Comparison of ENCODE assay signal across 12 mouse cellular contexts in genomic region chr6:142858937-142859336, GRCm38 (mm10). TPM values are rescaled to one million over a fixed set of nuclear protein-coding genes. Genes with fewer than 3 reads are reported as not detected.
DNase-seq lines count a peak whose midpoint lies in the region; ATAC-seq and TF ChIP-seq lines count a peak whose summit lies in the region.
"Had no signal": no experiment of that assay in that cellular context is flagged by ENCODE, and none has a peak within 500 bp of the region (broad histone marks: within the 10 kb centered on the region; RNA-seq: fewer than 3 reads in every experiment).

No protein-coding gene starts in this region.

- H3K79me2 ChIP-seq in liver, adult 2 months (ENCODE audit: control insufficient read depth, insufficient read depth, low read length), result no peaks in the 10 kb centered on the region

- no peak for TF ChIP-seq POLR2A in liver, adult 2 months (IDR thresholded peaks at IDR 0.05; ENCODE audit: extremely low read depth, insufficient read depth, low read length)

- peak; percentile 42 for TF ChIP-seq CTCF in liver, adult 2 months (IDR thresholded peaks at IDR 0.05; ENCODE audit: low read depth, low read length)

- in situ Hi-C loops in ES-E14 (cut with MboI; ENCODE audit: low sequenced_read_pairs in 2 of 2, unreplicated experiment in 2 of 2), result no loop called here

- H3K4me3 ChIP-seq in kidney, embryonic 15.5 days (replicated peaks), result no peak overlapping the region
- H3K4me3 ChIP-seq in ES-E14 (ENCODE audit: insufficient read depth in 1 of 2, low read depth in 1 of 2, low read length in 2 of 2, poor library complexity in 1 of 2, severe bottlenecking in 1 of 2), result no peak overlapping the region
- no peak overlapping the region for H3K4me3 ChIP-seq in liver, adult 2 months (ENCODE audit: insufficient read depth, low read depth, low read length)
- no peak overlapping the region for H3K4me3 ChIP-seq in forebrain, embryonic 10.5 days
- H3K4me3 ChIP-seq: forebrain, embryonic 15.5 days had no signal

- no peak for ATAC-seq in kidney, embryonic 15.5 days (replicated peaks; ENCODE audit: low FRiP score)
- ATAC-seq: forebrain, embryonic 15.5 days had no signal

- H3K9ac ChIP-seq in kidney, embryonic 15.5 days, result no peak overlapping the region
- no peak overlapping the region for H3K9ac ChIP-seq in ES-E14 (ENCODE audit: insufficient read depth, low read depth, low read length, poor library complexity, severe bottlenecking)
- no peak overlapping the region for H3K9ac ChIP-seq in liver, adult 2 months (ENCODE audit: low read depth, low read length)
- H3K9ac ChIP-seq: forebrain, embryonic 15.5 days had no signal

- no peaks in the 10 kb centered on the region for H3K27me3 ChIP-seq in kidney, embryonic 15.5 days
- H3K27me3 ChIP-seq in liver, adult 2 months (ENCODE audit: control insufficient read depth, insufficient read depth, low read length), result no peaks in the 10 kb centered on the region
- H3K27me3 ChIP-seq in forebrain, embryonic 10.5 days (ENCODE audit: poor library complexity, severe bottlenecking), result no peaks in the 10 kb centered on the region
- H3K27me3 ChIP-seq: forebrain, embryonic 15.5 days had no signal

- DNase-seq in kidney, adult 9 months, result peak; percentile 61
- DNase-seq in CD8-positive naive resting alpha-beta T cell, adult 2 months (ENCODE audit: low read depth in 2 of 2, low spot score in 2 of 2), result peak; percentile 35 to 50
- DNase-seq in ES-E14 (ENCODE audit: low read depth, low spot score), result peak; percentile 47
- no peak for DNase-seq in liver, adult 2 months (ENCODE audit: extremely low read depth, low read depth, low spot score)
- no peak for DNase-seq in ovary, postnatal 14 days (ENCODE audit: low spot score)
- DNase-seq in spleen, postnatal 14 days (ENCODE audit: low spot score in 2 of 2), result no peak
- DNase-seq in forebrain, embryonic 10.5 days (ENCODE audit: extremely low spot score, low spot score), result no peak
- DNase-seq: adrenal gland, adult 8-10 months; lung, adult 18-20 months; spleen, adult 18-20 months had no signal

- no peaks in the 10 kb centered on the region for H3K9me3 ChIP-seq in kidney, embryonic 15.5 days (replicated peaks)
- no peaks in the 10 kb centered on the region for H3K9me3 ChIP-seq in ES-E14 (ENCODE audit: control insufficient read depth, insufficient read depth, low read depth, low read length)
- H3K9me3 ChIP-seq in forebrain, embryonic 10.5 days, result no peaks in the 10 kb centered on the region
- H3K9me3 ChIP-seq: forebrain, embryonic 15.5 days had no signal

- H3K4me1 ChIP-seq in kidney, embryonic 15.5 days, result peaks cover 14% of the 10 kb centered on the region
- H3K4me1 ChIP-seq in ES-E14 (ENCODE audit: control insufficient read depth in 2 of 2, insufficient read depth in 2 of 2, low read length in 2 of 2, poor library complexity in 1 of 2), result peaks cover 2 to 4% of the 10 kb centered on the region in 2 experiments; a peak in 1 of 4 replicates
- no peaks in the 10 kb centered on the region for H3K4me1 ChIP-seq in liver, adult 2 months (ENCODE audit: control insufficient read depth, insufficient read depth, low read length)
- peaks cover 13% of the 10 kb centered on the region for H3K4me1 ChIP-seq in forebrain, embryonic 10.5 days

- H3K36me3 ChIP-seq in kidney, embryonic 15.5 days, result no peaks in the 10 kb centered on the region
- H3K36me3 ChIP-seq in ES-E14 (ENCODE audit: control insufficient read depth, insufficient read depth, low read length, poor library complexity, severe bottlenecking), result no peaks in the 10 kb centered on the region
- no peaks in the 10 kb centered on the region for H3K36me3 ChIP-seq in liver, adult 2 months (ENCODE audit: control insufficient read depth, insufficient read depth, low read length)
- no peaks in the 10 kb centered on the region for H3K36me3 ChIP-seq in forebrain, embryonic 10.5 days (replicated peaks)

- H3K27ac ChIP-seq in kidney, embryonic 15.5 days, result no peak overlapping the region
- H3K27ac ChIP-seq in ES-E14 (ENCODE audit: insufficient read depth, low read depth, low read length, poor library complexity, severe bottlenecking), result no peak overlapping the region
- H3K27ac ChIP-seq in liver, adult 2 months (replicated peaks; ENCODE audit: insufficient read depth, low read depth, low read length), result no peak overlapping the region
- no peak overlapping the region for H3K27ac ChIP-seq in forebrain, embryonic 10.5 days
- H3K27ac ChIP-seq: forebrain, embryonic 15.5 days had no signal

- H3K4me2 ChIP-seq in kidney, embryonic 15.5 days, result no peak overlapping the region
- H3K4me2 ChIP-seq: forebrain, embryonic 15.5 days had no signal

- 93% methylated on average over 2 of the region's 2 CpGs for WGBS in kidney, embryonic 15.5 days
- WGBS in liver, adult 2 months, result 95% methylated on average over 2 of the region's 2 CpGs
- 74% methylated on average over 2 of the region's 2 CpGs for WGBS in forebrain, embryonic 10.5 days

TF ChIP-seq in ES-E14, 5 proteins besides CTCF, POLR2A, EP300 and RAD21:
- TF ChIP-seq ZC3H11A (IDR thresholded peaks at IDR 0.05; ENCODE audit: borderline replicate concordance, low read depth, low read length) (0 out of 2 replicates have a peak, but pooled peaks have one; percentile 31), CHD2 (IDR thresholded peaks at IDR 0.05; ENCODE audit: low read depth, low read length) (no peak), HCFC1 (IDR thresholded peaks at IDR 0.05; ENCODE audit: borderline replicate concordance, insufficient read depth, low read length) (no peak)

RNA-seq across cellular contexts. Expression of gene Sult6b2, which starts 54.6 kb away (rescaled TPM):
- polyA plus RNA-seq in kidney, embryonic 15.5 days (2015; fragmentation: Nextera tagmentation; extraction: Ambion mirVana), result not detected in 2 replicates
- 0.16 and 0.31 TPM in 2 replicates for total RNA-seq in ES-E14 (2012; rRNA removed)
- not detected in 2 replicates for total RNA-seq in liver, adult 2 months (2014; rRNA removed)
- polyA plus RNA-seq in liver, adult 2 months (2012; rRNA removed), result not detected in 2 replicates
- 0.06 TPM in 1 of 2 replicates, not detected in the other for polyA plus RNA-seq in forebrain, embryonic 10.5 days (2016; fragmentation: Nextera tagmentation; extraction: Ambion mirVana)
- total RNA-seq: adrenal gland, adult 8-10 months had no signal

Comparison
In these comparisons a context has a peak if more than half of its experiments do, and no peak if none do; other contexts are left out.
1. DNase-seq: peak in kidney, adult 9 months (single experiment), CD8-positive naive resting alpha-beta T cell, adult 2 months (2 of 2) and ES-E14 (single experiment); none in liver, adult 2 months (single experiment), ovary, postnatal 14 days (single experiment), spleen, postnatal 14 days (0 of 2) and forebrain, embryonic 10.5 days (single experiment).